Mouse (Mus musculus) adrenal gland, postnatal 10 days (tissue): ENCODE data around the gene Olfr418. TPM values are rescaled to one million over a fixed set of nuclear protein-coding genes. Genes with fewer than 3 reads are reported as not detected.
"Not testable (repeated sequence)": the region's sequence is repeated elsewhere in the genome, so short reads cannot be mapped to it uniquely, and the experiment has no call there.

Experiments used
- DNase-seq: peaks from one replicate; pipeline ENCODE4 v3.0.0; 2021; ENCODE audit warnings: mixed read lengths
- long read RNA-seq, 2 experiments: library from polyadenylated mRNA; stranded (forward); transcript quantifications; one replicate each; pipeline ENCODE4 v2.0.0; 2021
- total RNA-seq, 2 experiments: library from RNA; stranded (reverse); gene quantifications; 2 replicates each; pipeline ENCODE4 v1.2.3; 2021

The Olfr418 gene
- not detected for total RNA-seq
- long read RNA-seq, experiment 1: 0 reads
- long read RNA-seq, experiment 2: 0 reads

GRCm38 (mm10) chr1:173265701-173266100 is at the start of gene Olfr418:
Olfr418 (plus strand) TSS chr1:173266001.
- DNase-seq: no peak

- no peak for DNase-seq
Observed at GRCm38 (mm10) chr1:173216481-173216880, 49.3 kb upstream of the Olfr418 start.

- DNase-seq: no peak
Observed at GRCm38 (mm10) chr1:173227081-173227480, 38.7 kb upstream of the Olfr418 start, which contains the start of gene Fcer1a. Fcer1a (minus strand) TSS chr1:173227214.

- DNase-seq: not testable (repeated sequence)
Observed at GRCm38 (mm10) chr1:173237004-173237403, 28.8 kb upstream of the Olfr418 start.

GRCm38 (mm10) chr1:173249888-173250287 is 15.9 kb upstream of the Olfr418 start:
- no peak for DNase-seq

- no peak for DNase-seq
Observed at GRCm38 (mm10) chr1:173277677-173278076, 11.9 kb downstream of the Olfr418 start, which contains the start of gene Mptx2. Mptx2 (minus strand) TSS chr1:173277777.

GRCm38 (mm10) chr1:173302795-173303194 is 37.0 kb downstream of the Olfr418 start:
- not testable (repeated sequence) for DNase-seq

- DNase-seq: not testable (repeated sequence)
Observed at GRCm38 (mm10) chr1:173313535-173314050, 47.8 kb downstream of the Olfr418 start.

- no peak for DNase-seq
Observed at GRCm38 (mm10) chr1:173315725-173316124, 49.9 kb downstream of the Olfr418 start.

GRCm38 (mm10) chr1:173317925-173318477 is 52.2 kb downstream of the Olfr418 start:
- DNase-seq: no peak

GRCm38 (mm10) chr1:173321593-173322248 is 55.9 kb downstream of the Olfr418 start:
- no peak for DNase-seq

- DNase-seq: no peak
Observed at GRCm38 (mm10) chr1:173322249-173322627, 56.4 kb downstream of the Olfr418 start.

Other genes starting within 250 kb of the Olfr418 start
- gene Olfr1408, start 128.6 kb upstream of the Olfr418 start, total RNA-seq: not detected
- gene Olfr1406, start 75.4 kb upstream of the Olfr418 start, total RNA-seq: not detected
- not detected for gene Olfr218, start 68.2 kb upstream of the Olfr418 start, total RNA-seq
- not detected for gene Olfr1404, start 53.6 kb upstream of the Olfr418 start, total RNA-seq
- not detected for gene Fcer1a, start 38.8 kb upstream of the Olfr418 start, total RNA-seq
- gene Mptx2, start 11.8 kb downstream of the Olfr418 start, total RNA-seq: not detected
- 1 to 10 TPM; 4.5 to 5.5 TPM for gene Ackr1, start 67.7 kb downstream of the Olfr418 start, total RNA-seq
- gene Aim2, start 84.9 kb downstream of the Olfr418 start, total RNA-seq: 1 to 10 TPM; 3.4 to 5.1 TPM
- 10 to 100 TPM; 13.5 to 19.4 TPM for gene Cadm3, start 101.7 kb downstream of the Olfr418 start, total RNA-seq
- under 1 TPM; 0.54 to 0.82 TPM for gene Ifi206, start 225.0 kb downstream of the Olfr418 start, total RNA-seq